Mouse (Mus musculus) midbrain, embryonic 13.5 days (tissue): Measurements from ENCODE around the gene Ccnt2. TPM values are rescaled to one million over a fixed set of nuclear protein-coding genes. Genes with fewer than 3 reads are reported as not detected.

Experiments
- ATAC-seq: fragments of 200-750 bp; cut with Nextera tagmentation; 2 replicates; pipeline ENCODE4 v1.8.0; 2017; ENCODE audit warnings: mild to moderate bottlenecking, moderate TSS enrichment, moderate library complexity
- H3K27ac ChIP-seq: fragments of 300-500 bp; sonication (generic); 2 replicates; pipeline ENCODE4 v1.5.1; 2015; ENCODE audit warnings: inconsistent platforms, mild to moderate bottlenecking, moderate library complexity
- H3K27me3 ChIP-seq: fragments of 300-500 bp; sonication (generic); 2 replicates; pipeline ENCODE4 v1.6.1; 2015; ENCODE audit warnings: mild to moderate bottlenecking, inconsistent platforms
- H3K36me3 ChIP-seq: fragments of 300-500 bp; sonication (generic); 2 replicates; pipeline ENCODE4 v1.6.1; 2015; ENCODE audit warnings: mild to moderate bottlenecking, inconsistent platforms
- H3K4me1 ChIP-seq: fragments of 300-500 bp; sonication (generic); replicated peaks from 2 replicates; pipeline ENCODE4 v1.6.1; 2015; ENCODE audit warnings: inconsistent platforms
- H3K4me2 ChIP-seq: fragments of 300-500 bp; sonication (generic); replicated peaks from 2 replicates; pipeline ENCODE4 v1.6.1; 2015; ENCODE audit warnings: moderate library complexity, mild to moderate bottlenecking, inconsistent platforms
- H3K4me3 ChIP-seq: fragments of 300-500 bp; sonication (generic); replicated peaks from 2 replicates; pipeline ENCODE4 v1.5.1; 2015; ENCODE audit warnings: mild to moderate bottlenecking, inconsistent platforms
- H3K9ac ChIP-seq: fragments of 300-500 bp; sonication (generic); replicated peaks from 2 replicates; pipeline ENCODE4 v1.6.1; 2015; ENCODE audit warnings: mild to moderate bottlenecking, inconsistent platforms
- H3K9me3 ChIP-seq: fragments of 300-500 bp; sonication (generic); 2 replicates; pipeline ENCODE4 v1.6.1; 2016; ENCODE audit warnings: mild to moderate bottlenecking, inconsistent platforms
- WGBS: fragments of 180-500 bp; shearing (Covaris S2); methylation state at CpG from one replicate; pipeline ENCODE4 v1.1.7; 2015; 5-methylcytosine and 5-hydroxymethylcytosine counted together
- polyA plus RNA-seq: library from polyadenylated mRNA; unstranded; fragments of >200 nt; fragmentation: Nextera tagmentation; extraction: Ambion mirVana; gene quantifications from 2 replicates; pipeline ENCODE4 v1.2.1, GENCODE M21; 2015

The Ccnt2 gene
- polyA plus RNA-seq, 1 experiment from 2014 or later, result 134 TPM

DNA sequence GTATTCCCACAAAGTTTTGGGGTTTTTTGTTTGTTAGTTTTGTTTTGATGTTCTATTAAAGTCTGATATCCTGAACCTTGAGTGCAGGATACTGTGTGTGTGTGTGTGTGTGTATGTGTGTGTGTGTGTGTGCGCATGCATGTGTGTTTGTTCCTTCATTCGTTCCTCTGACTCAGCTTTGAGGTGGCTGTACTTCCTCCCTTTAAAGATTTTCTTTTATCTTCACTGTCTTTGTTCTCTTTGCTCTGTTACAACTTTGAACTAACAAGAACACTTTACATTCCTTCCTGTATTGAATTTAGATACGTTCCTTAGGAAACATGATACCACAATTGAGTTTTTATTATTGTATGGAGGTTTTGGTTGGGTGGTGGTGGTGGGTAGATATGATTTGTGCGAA lies 22.4 kb downstream of the Ccnt2 start:
- no peak for ATAC-seq

DNA sequence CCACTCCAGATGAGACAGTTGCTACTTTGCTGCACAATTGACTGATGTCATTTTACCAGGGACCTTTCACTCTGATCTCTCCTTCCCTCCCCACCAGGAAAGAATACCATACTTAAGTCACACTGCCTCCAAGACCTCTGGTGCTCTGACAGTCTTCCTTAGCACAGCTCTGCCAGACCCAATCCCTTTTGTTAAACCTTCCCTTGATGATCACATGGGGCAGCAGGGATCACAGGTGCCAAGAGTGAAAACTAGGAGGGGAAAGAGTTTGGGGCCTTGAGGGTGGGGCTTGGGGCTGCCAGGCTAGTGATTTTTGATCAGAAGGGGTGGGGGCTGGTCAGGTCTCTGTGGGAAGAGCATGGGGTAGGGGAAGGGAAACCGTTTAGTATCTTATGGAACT lies 22.8 kb downstream of the Ccnt2 start:
- H3K9ac ChIP-seq, result no peak overlapping the region
- no peaks in the 10 kb centered on the region for H3K9me3 ChIP-seq
- 82% methylated on average over 1 of the region's 1 CpGs for WGBS
- no peaks in the 10 kb centered on the region for H3K4me1 ChIP-seq
- H3K36me3 ChIP-seq, result peaks cover 34% of the 10 kb centered on the region
- H3K4me3 ChIP-seq, result no peak overlapping the region
- no peak for ATAC-seq
- H3K4me2 ChIP-seq, result no peak overlapping the region
- H3K27me3 ChIP-seq, result no peaks in the 10 kb centered on the region
- H3K27ac ChIP-seq, result no peak overlapping the region

More for the DNA sequence above, 22.4 kb downstream of the Ccnt2 start:
- no peaks in the 10 kb centered on the region for H3K4me1 ChIP-seq
- WGBS, result 70% methylated on average over 4 of the region's 4 CpGs
- no peaks in the 10 kb centered on the region for H3K27me3 ChIP-seq
- no peak overlapping the region for H3K9ac ChIP-seq
- H3K4me3 ChIP-seq, result no peak overlapping the region
- no peaks in the 10 kb centered on the region for H3K9me3 ChIP-seq
- H3K36me3 ChIP-seq, result peaks cover 31% of the 10 kb centered on the region
- H3K27ac ChIP-seq, result no peak overlapping the region
- H3K4me2 ChIP-seq, result no peak overlapping the region

- Histone ChIP-seq H3K27me3 (no peaks in the 10 kb centered on the region), H3K4me3 (no peak overlapping the region), H3K9ac (no peak overlapping the region), H3K4me2 (no peak overlapping the region), H3K36me3 (peaks cover 57% of the 10 kb centered on the region), H3K4me1 (no peaks in the 10 kb centered on the region), H3K9me3 (no peaks in the 10 kb centered on the region), H3K27ac (no peak overlapping the region)
- ATAC-seq, result no peak
- WGBS, result 89% methylated on average over 8 of the region's 8 CpGs
These were observed 29.0 kb downstream of the Ccnt2 start for GRCm38 (mm10) chr1:127802916-127803315.

DNA sequence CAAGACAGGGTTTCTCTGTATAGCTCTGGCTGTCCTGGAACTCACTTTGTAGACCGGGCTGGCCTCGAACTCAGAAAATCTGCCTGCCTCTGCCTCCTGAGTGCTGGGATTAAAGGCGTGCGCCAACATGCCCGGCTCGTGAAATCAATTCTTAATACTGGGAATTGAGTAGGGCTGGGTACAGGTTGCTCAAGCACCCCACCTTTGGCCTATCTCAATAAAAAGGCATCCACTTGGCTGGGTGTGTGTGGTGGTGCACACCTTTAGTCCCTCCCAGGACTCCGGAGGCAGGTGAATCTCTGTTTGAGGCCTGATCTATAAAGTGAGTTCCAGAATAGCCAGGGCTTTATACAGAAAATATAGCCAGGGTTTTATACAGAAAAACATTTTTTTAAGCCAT lies 34.7 kb downstream of the Ccnt2 start:
- Histone ChIP-seq H3K4me2 (no peak overlapping the region), H3K4me1 (no peaks in the 10 kb centered on the region), H3K36me3 (peaks cover 20% of the 10 kb centered on the region), H3K4me3 (no peak overlapping the region), H3K9me3 (no peaks in the 10 kb centered on the region), H3K9ac (no peak overlapping the region), H3K27me3 (no peaks in the 10 kb centered on the region), H3K27ac (no peak overlapping the region)
- ATAC-seq, result no peak
- WGBS, result 94% methylated on average over 7 of the region's 7 CpGs

GRCm38 (mm10) chr1:127812929-127813328 lies 39.0 kb downstream of the Ccnt2 start:
- 60% methylated on average over 7 of the region's 7 CpGs for WGBS
- ATAC-seq, result no peak
- no peaks in the 10 kb centered on the region for H3K36me3 ChIP-seq
- H3K27ac ChIP-seq, result no peak overlapping the region
- no peaks in the 10 kb centered on the region for H3K4me1 ChIP-seq
- no peaks in the 10 kb centered on the region for H3K27me3 ChIP-seq
- H3K4me3 ChIP-seq, result no peak overlapping the region
- H3K9ac ChIP-seq, result no peak overlapping the region
- H3K9me3 ChIP-seq, result no peaks in the 10 kb centered on the region
- no peak overlapping the region for H3K4me2 ChIP-seq

DNA sequence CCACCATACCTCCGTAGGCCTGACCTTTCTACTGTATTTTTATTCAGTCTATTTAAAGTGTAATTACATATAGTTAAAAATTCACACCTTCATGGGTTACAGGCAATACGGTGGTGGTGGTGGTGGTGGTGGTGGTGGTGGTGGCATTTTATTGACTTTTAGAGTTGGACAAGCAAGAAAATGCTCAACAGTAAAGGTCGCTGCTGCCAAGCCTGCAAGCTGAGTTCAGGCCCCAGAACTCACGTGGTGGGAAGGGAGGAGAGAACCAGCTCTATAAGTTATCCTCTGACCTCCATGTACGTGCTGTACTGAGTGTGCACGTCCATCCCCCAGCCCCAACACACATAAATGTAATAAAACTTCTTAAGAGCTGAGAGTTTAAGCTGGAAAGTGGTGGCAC lies 42.4 kb downstream of the Ccnt2 start:
- Histone ChIP-seq H3K9ac (no peak overlapping the region), H3K4me1 (no peaks in the 10 kb centered on the region), H3K9me3 (no peaks in the 10 kb centered on the region), H3K4me3 (no peak overlapping the region), H3K36me3 (no peaks in the 10 kb centered on the region), H3K27me3 (no peaks in the 10 kb centered on the region), H3K4me2 (no peak overlapping the region), H3K27ac (no peak overlapping the region)
- 90% methylated on average over 6 of the region's 6 CpGs for WGBS
- no peak for ATAC-seq

DNA sequence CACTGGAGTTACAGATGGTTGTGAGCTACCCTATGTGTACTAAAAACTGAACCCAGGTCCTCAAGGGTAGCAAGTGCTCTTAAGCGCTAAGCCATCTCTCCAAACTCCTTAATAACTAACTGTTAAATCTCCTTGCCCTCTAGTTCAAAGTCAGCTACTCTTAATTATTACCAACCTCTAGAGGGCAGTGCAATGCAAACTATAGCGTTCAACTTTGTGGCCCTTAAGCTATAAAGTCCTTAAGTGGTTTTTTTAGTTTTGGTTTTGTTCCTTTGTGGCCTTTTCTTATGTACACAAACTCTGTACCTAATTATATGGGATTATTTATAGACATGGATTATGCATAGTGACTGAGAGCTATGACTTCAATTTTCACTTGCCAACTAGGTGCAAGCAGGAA lies 53.4 kb downstream of the Ccnt2 start:
- no peaks in the 10 kb centered on the region for H3K9me3 ChIP-seq
- WGBS, result 27% methylated on average over 2 of the region's 2 CpGs
- H3K4me2 ChIP-seq, result no peak overlapping the region
- H3K9ac ChIP-seq, result no peak overlapping the region
- H3K27me3 ChIP-seq, result no peaks in the 10 kb centered on the region
- no peak overlapping the region for H3K27ac ChIP-seq
- H3K36me3 ChIP-seq, result no peaks in the 10 kb centered on the region
- H3K4me1 ChIP-seq, result no peaks in the 10 kb centered on the region
- ATAC-seq, result no peak
- H3K4me3 ChIP-seq, result no peak overlapping the region

GRCm38 (mm10) chr1:127830215-127830921 lies 56.4 kb downstream of the Ccnt2 start:
- H3K27ac ChIP-seq, result no peak overlapping the region
- no peak overlapping the region for H3K4me2 ChIP-seq
- no peaks in the 10 kb centered on the region for H3K36me3 ChIP-seq
- no peaks in the 10 kb centered on the region for H3K27me3 ChIP-seq
- no peaks in the 10 kb centered on the region; the same call in 1 of the 2 replicates for H3K4me1 ChIP-seq
- no peak overlapping the region for H3K9ac ChIP-seq
- no peaks in the 10 kb centered on the region for H3K9me3 ChIP-seq
- no peak for ATAC-seq
- WGBS, result 89% methylated on average over 13 of the region's 13 CpGs
- no peak overlapping the region for H3K4me3 ChIP-seq

DNA sequence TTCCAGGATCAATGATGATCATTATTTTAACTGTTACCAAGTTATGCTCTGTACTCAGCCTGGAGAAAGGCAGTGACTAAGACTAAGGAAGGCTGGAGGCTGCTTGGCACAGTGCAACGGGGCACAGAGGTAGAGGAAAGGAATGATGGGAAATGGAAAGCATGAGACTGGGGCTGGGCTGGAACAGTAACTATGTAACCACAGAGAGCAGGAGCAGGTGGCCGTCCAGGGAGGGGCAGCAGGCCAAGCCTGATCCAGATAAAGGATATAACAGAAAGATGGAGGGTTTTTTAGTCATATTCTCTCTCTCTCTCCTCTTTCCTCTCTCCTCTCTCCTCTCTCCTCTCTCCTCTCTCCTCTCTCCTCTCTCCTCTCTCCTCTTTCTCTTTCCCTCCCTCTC lies 59.8 kb downstream of the Ccnt2 start:
- H3K4me1 ChIP-seq, result no peaks in the 10 kb centered on the region; the same call in 1 of the 2 replicates
- no peaks in the 10 kb centered on the region for H3K27me3 ChIP-seq
- H3K36me3 ChIP-seq, result no peaks in the 10 kb centered on the region
- WGBS, result 55% methylated on average over 2 of the region's 2 CpGs
- H3K4me3 ChIP-seq, result no peak overlapping the region
- no peak overlapping the region for H3K4me2 ChIP-seq
- H3K9me3 ChIP-seq, result no peaks in the 10 kb centered on the region
- no peak overlapping the region for H3K27ac ChIP-seq
- no peak for ATAC-seq
- H3K9ac ChIP-seq, result no peak overlapping the region

GRCm38 (mm10) chr1:127834202-127834601 lies 60.2 kb downstream of the Ccnt2 start:
- no peaks in the 10 kb centered on the region for H3K9me3 ChIP-seq
- no peak for ATAC-seq
- no peaks in the 10 kb centered on the region; the same call in 1 of the 2 replicates for H3K4me1 ChIP-seq
- no peak overlapping the region for H3K9ac ChIP-seq
- H3K36me3 ChIP-seq, result no peaks in the 10 kb centered on the region
- WGBS, result 81% methylated on average over 4 of the region's 4 CpGs
- no peak overlapping the region for H3K4me2 ChIP-seq
- H3K4me3 ChIP-seq, result no peak overlapping the region
- no peaks in the 10 kb centered on the region for H3K27me3 ChIP-seq
- H3K27ac ChIP-seq, result no peak overlapping the region

DNA sequence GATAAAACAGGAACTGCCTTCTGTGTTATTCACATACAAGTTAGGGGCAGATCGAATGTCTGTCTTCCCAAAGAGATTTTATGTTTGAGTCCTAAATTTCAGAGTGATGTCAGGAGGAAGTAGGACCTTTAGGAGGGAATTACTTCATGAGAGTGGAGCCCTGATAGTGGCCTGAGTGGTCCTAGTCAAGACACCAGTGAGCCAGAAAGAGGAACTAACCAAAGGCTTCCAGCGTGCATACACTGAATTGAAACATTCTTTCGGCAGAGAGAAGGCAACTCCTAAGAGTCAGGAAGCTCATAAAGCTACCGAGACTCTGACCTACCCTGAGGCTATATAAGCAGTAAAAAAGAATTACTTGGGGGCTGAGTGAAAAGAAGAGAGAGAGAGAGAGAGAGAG lies 62.7 kb downstream of the Ccnt2 start:
- H3K27ac ChIP-seq, result no peak overlapping the region
- H3K9ac ChIP-seq, result no peak overlapping the region
- no peak for ATAC-seq
- no peak overlapping the region for H3K4me3 ChIP-seq
- no peaks in the 10 kb centered on the region for H3K36me3 ChIP-seq
- H3K4me2 ChIP-seq, result no peak overlapping the region
- no peaks in the 10 kb centered on the region for H3K9me3 ChIP-seq
- H3K4me1 ChIP-seq, result no peaks in the 10 kb centered on the region; the same call in 1 of the 2 replicates
- no peaks in the 10 kb centered on the region for H3K27me3 ChIP-seq
- WGBS, result 63% methylated on average over 4 of the region's 4 CpGs

DNA sequence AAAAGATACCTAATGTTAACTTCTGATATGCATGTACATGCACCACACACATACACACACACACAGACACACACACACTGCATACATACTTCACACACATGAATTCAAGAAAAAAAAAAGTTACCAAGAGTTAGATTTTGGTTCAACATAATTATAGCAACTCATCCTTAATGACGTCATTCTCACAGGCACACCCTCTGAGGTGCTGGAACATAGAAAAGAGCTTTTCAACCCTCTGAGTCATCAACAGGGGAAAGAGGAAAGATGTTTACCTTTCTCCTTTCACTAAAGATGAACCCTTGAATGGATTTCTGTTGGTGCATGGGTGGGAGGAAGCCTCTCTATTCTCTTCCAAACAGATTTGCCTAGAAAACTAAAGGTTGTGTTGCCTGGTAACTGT lies 64.6 kb downstream of the Ccnt2 start:
- H3K4me3 ChIP-seq, result no peak overlapping the region
- H3K4me2 ChIP-seq, result no peak overlapping the region
- H3K27ac ChIP-seq, result no peak overlapping the region
- H3K9ac ChIP-seq, result no peak overlapping the region
- no peak for ATAC-seq
- H3K9me3 ChIP-seq, result no peaks in the 10 kb centered on the region
- WGBS, result 74% methylated on average over 1 of the region's 1 CpGs
- no peaks in the 10 kb centered on the region for H3K36me3 ChIP-seq
- no peaks in the 10 kb centered on the region for H3K27me3 ChIP-seq
- H3K4me1 ChIP-seq, result no peaks in the 10 kb centered on the region; the same call in 1 of the 2 replicates

DNA sequence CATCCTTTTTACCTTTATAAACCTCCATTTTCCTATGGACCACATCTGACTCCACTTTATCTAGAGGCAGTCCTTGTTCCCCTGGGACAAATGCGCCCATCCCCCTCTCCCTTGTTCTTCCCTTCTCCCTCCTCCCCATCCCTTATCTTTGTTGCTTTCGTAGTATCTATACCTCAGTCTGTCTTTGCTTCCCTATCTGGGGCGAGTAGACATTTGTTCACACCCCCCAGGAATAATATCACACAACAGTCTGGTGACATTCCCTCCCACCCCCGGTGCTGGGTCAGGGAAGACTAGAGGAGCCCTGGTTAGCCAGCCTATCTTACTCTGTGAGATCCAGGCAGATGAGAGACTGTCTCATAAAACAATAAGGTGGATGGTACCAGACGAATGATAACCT lies 71.5 kb downstream of the Ccnt2 start:
- Histone ChIP-seq H3K27me3 (no peaks in the 10 kb centered on the region), H3K9me3 (no peaks in the 10 kb centered on the region), H3K4me2 (no peak overlapping the region), H3K27ac (no peak overlapping the region), H3K9ac (no peak overlapping the region), H3K4me1 (no peaks in the 10 kb centered on the region), H3K36me3 (no peaks in the 10 kb centered on the region), H3K4me3 (no peak overlapping the region)
- 89% methylated on average over 5 of the region's 5 CpGs for WGBS
- ATAC-seq, result no peak
